Mouse (Mus musculus): ENCODE data around the gene Shisa7.
A peak's percentile ranks its signal among the peaks of the same experiment; 100 is the strongest.
"Not testable (repeated sequence)": the region's sequence is repeated elsewhere in the genome, so short reads cannot be mapped to it uniquely, and the experiment has no call there.

Gene Shisa7

DNA sequence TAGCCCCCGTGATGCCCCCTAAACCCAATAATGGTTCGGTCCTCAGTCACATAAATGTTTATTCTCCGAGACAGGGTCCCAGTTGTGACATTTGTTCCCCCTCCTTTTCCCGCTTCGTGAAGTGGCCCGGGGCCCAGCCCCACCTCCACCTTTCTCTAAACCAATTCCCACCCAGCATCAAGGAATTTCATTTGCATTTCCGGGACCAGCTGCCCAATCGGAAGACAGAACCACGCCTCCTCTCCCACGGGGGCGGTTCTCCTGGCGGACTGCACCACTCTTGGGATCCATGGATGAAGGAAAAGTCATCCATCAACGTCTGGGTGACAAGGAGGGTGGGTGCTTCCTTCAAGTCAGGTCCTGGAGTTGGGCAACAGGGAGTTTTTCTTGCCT lies 417 bp upstream of the Shisa7 start:
- DNase-seq (ENCODE audit: low spot score) = no peak

DNA sequence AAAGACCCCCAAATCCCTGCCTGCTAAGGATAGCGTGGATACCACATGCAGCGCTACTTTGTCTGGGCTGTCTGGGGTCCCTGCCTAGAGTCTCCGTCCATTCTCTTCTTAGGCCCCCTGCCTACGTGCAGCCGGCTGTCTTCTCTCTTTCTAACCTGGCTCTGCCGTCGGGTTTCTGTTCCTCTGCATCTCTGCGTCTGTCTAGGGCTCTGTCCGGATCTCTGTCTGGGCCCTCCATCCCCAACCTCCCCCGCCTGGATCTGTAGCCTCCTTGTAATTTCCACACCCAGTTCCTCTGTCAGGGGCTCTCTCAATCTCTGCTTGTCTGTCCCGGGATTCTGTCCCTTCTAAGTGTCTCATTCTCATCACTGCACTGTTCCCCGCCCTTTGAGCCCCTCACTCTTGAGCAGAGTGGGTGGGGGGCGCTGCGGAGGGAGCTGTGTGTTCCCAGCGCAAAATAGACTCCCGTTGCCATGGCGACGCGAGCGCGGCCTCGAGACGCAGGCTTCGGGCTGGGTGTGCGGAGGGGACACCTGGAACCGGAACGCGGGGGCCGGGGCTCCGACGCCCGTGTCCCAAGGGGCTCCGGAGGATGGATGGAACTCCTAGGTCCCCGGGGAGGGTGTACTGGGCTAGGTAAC lies 772 bp downstream of the Shisa7 start:
- no peak for DNase-seq (ENCODE audit: low spot score)

DNA sequence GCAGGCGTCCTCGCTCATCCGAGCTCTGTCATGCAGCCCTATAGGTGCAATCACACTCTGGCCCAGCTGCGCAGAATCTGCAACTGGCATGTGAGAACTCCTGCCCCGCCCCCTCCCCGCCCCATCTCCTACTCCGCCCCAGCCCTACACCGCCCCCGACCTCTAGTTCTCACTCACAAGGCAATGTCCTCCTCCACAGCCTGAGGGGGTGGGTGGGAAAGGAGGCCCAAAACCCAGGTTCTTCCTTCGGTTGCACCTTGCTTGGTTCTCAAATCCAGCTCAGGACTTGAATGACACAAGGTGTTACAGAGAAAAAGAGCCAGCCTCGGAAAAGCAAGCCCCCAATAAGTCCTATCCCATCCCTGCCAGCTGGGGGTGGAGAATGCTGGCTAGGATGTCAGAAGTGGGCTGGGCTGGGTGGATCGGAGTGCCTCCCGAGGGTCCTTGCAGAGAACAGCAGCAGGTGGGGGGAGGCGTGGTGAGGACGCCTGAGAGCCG lies 1.8 kb downstream of the Shisa7 start:
- no peak for DNase-seq (ENCODE audit: low spot score)

DNA sequence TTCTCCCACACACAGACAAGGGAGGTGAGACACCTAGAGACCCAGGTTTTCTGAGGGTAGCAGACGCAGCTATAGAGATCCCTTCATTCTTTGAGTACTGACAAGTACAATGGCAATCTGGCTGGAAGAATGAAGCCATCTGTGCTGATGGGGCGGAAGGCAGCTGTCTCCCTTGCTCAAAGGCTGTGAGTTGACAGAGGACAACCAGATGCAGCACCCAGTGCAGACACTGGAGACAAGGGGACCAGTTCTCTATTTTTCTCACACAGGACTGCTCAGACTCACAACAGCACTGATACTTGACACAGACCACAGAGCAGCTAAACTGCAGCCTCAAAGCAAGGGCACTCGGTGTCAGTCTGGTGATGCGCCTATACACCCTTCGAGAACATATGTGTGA lies 2.4 kb downstream of the Shisa7 start:
- no peak for DNase-seq (ENCODE audit: low spot score)

DNA sequence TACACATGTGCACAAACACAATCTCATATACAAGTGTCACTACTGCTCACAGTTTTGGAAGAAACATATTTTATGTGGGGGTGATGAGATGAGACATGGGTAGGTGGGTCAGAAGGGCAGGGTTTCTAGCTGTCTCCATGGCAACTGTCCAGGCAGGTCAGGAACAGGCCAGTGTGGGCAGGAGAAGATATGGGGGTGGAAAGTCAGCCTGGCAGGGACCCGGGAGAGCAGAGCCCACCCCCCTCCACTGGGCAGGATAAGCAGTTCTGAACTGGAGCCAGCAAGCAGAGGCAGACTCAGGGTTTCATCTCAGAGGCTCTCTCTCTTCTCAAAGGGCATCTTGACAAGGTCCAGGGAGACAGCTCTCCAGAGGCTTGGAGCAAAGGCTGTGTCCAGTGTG lies 6.9 kb downstream of the Shisa7 start:
- no peak for DNase-seq (ENCODE audit: low spot score)

DNA sequence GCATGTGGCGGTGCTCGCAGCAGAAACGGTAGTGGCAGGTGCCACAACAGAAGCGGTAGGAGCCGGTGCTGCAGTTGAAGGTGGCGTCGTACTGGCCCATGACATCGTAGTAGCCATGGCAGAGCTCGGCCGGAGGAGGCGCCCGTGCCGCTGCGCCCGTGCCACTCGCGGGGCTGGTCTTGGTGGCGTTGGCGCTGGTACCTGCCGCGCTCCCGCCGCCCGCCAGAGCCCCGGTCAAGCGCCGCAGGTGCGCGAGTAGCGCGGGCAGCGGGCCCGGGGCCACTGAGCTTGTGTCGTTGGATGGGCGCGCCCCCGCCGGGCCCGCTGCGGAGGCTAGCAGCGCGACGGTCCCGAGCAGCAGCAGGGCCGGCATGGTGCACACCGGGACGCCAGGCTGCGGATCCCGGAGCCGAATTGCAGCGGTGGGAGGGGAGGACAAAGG lies 8.1 kb downstream of the Shisa7 start:
- DNase-seq (ENCODE audit: low spot score) = peak; percentile 82

DNA sequence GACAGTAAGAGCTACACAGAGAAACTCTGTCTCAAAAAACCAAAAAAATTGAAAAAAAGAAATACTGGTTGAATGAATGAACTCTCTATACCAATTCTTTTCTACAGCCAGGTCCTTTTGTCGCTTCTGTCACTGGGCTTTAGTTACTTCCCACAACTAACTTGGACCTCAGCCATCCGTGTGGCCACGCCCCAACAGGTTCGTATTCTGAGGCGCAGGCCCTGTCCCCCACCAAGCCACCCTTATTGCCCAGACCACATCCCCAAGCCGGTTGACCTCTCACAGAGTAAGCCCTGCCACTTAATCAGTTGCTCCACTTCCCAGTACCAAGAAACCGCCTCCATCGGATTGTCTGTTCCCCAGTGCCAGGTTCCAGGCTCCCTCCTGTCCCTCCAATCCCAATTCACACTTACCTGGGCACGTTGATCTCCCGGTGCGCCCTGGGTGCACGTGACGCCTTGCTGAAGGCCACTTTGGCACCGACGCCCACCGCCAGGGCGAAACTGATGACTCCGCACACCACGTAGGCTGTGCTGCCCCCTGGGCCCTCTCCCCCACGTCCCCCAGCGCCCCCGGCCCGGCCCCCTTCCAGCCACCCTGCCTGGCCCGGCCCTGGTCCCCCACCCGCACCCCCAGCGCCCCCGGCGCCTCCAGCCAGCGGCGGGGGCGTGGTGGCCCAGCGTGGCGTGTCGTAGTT lies 8.7 kb downstream of the Shisa7 start:
- no peak for DNase-seq (ENCODE audit: low spot score)

DNA sequence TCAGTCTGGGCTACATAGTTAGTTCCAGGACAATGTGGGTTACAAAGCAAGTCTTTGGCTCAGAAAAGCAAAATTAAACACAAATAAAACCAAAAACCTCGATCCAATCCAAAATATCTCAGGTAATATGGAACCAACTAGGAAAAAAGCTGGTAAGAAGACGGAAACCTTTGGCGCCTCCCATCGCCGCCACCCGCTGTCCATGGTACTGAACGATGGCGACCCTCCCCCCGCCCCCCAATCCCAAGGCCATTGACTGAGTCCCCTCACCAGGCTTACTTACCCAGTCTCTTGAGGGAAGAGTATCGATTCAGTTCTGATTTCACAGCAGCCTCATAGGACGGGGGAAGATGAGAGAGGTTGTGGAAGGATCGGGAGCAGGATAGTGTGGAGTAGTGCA lies 14.0 kb downstream of the Shisa7 start:
- no peak for DNase-seq (ENCODE audit: low spot score)

DNA sequence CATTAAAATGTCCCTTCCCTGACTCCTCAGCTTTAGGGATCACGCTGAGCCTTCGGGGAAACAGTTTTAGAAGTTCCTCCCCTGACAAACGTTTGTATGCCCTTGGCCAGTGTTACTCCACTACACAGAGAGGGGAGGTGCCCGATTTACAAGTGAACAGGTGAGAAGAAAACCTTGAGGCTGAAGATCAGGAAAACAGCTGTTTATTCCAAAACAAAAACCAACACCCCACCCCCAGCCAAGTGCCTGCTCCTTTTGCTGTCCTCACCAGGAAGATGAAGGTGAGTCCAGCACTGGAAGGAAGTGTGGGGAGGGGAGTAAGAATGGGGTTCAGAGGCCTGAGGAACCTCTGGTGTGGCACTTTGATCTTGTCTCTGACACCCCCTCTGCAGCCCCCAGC lies 19.1 kb downstream of the Shisa7 start:
- DNase-seq (ENCODE audit: low spot score) = no peak

DNA sequence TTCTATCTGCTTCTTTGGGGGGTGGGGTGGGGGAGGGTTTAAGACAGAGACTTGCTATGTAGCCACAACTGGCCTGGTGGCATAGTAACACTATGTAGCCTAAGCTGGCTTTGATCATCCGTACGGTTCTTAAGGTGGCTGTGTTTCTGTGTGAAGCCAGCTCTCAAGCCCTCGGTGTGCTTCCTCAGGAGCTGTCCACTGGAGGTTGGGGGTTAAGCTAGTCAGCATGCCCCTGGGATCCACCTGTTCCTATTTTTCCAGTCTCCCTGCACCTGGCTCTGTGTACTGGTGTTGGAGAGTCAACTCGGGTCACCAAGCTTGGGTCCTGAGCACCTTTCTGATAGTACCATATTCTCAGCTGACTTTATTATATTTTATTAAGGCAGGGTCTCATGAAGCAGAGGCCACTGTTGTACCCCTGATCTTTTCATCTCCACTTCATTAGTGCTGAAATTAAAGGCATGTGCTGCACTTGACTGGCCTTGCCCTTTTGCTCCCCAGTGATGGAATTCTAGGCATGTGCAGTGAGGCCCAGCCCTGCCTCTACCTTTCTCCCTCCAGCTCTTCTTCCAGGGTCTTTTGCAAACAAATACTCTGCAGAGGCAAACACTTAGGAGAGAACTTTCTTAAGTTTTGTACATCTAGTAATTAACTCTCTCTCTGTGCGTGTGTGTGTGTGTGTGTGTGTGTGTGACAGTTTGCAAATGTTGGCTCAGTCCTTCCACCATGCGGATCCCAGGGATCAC lies 22.2 kb downstream of the Shisa7 start:
- DNase-seq (ENCODE audit: low spot score) = no peak

DNA sequence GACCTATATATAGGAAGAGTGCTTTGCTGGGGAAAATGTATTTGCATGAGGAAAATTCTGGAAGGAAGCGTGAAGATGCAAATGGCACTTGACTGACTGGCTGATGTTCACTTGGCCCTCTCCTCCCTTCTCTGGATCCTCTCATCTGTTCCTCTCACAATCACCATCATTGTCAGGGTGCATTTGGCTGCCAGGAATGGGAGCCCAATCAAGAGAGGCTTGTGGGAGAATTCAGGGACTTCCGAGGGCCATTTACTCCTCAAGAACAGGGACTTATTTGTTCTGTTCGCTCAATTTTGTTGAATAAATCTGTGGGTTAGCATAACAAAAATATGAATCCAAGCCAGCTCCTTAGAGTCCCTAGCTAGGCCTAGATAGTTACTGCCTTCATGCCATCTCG lies 22.8 kb downstream of the Shisa7 start:
- no peak for DNase-seq (ENCODE audit: low spot score)

DNA sequence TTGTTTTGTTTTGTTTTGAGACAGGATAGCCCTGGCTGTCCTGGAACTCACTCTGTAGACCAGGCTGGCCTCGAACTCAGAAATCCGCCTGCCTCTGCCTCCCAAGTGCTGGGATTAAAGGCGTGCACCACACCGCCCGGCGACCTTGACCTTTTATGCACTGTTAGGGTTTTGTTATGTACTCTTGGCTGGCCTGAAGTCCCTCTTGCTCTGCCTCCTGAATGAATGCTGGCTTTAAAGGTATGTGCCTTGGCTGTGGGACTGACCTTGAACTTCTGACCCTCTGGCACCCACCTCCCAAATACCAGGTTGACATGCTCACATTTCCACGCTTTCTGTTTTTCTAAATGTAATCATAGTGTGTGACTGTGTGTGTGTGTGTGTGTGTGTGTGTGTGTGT lies 23.6 kb downstream of the Shisa7 start:
- not testable (repeated sequence) for DNase-seq (ENCODE audit: low spot score)

DNA sequence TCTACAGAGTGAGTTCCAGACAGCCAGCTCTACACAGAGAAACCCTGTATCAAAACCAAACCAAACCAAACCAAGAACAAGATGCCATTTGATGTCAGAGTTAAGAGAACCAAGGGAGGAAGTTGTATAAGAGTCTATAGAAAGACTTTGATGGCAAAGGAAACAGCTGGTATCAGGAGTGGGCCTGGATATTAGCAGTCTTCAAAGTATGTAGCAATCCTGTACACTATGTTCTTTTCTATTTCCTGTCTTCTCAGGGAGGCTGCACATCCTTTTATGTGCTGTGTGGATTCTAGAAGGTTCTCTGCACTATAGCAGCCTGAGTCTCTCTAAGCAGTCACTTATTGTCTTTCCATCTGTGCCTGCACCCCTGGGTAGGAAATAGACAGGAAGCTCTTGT lies 27.9 kb downstream of the Shisa7 start:
- peak; percentile 37 for DNase-seq (ENCODE audit: low spot score)

DNA sequence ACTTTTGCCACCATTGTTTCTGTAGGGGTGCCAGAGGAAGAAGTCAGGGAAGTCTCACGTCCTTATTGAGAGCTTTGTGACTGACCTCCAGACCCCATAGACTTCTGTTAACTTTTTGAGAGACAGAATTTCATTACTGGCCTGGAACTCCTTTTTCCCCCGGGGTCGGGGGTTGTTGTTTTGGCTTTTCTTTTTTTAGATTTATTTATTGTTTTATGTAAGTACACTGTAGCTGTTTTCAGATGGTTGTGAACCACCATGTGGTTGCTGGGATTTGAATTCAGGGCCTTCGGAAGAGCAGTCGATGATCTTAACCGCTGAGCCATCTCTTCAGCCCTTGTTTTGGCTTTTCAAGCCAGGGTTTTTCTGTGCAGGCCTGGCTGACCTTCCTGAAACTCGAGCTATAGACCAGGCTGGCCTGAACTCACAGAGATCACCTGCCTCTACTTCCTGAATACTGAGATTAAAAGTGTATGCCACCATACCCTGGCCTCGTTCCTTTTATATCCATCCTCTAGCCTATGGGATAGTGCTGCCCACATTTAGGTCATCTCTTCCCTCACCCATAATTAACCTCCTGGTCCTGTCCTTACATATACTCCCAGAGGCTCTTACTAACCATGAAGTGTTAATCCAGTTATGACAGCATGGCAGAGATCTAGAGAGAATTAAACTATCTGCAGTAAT lies 31.2 kb downstream of the Shisa7 start:
- no peak for DNase-seq (ENCODE audit: low spot score)

DNA sequence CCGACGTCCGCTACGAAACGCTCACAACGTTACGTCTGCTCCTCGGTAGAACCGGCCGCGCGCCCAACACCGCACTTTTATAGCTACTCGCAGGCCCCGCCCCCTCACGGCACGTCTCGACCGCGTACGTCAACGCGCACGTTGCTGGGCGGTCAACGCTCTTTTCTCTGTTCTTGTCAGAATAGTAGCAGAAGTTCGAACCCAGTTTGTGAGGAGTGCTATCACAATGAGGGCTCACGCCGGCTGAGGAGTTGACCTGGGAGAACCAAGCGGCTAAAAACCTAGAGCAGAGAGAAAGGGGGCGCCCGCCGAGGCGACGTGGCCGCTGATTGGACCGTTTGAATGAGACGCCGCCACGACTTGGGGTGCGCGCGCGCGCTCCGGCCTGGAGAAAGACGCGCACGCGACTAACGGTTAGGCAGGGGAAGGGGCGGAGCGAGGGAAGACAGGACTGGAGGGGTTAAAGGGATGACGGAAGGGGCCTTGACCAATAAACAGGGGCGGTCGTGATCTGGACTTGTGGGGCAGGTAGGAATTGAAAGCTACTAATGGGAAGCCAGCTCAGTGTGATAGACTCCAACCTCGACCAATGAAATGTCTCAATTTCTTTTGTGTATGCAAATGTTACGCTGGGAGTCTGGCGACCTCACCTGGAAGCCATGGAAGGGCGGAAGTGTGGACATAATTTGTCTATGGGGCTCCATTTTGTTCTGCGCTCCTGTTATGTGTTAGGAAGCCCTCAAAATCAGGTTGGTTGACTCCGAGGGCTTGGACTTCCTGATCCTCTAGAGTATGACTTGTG lies 32.0 kb downstream of the Shisa7 start, which contains the start of gene Ube2s:
TSS of gene Ube2s (minus strand) at position 288 of the 802 bp plus-strand sequence.
- peak; percentile 99 for DNase-seq (ENCODE audit: low spot score)

DNA sequence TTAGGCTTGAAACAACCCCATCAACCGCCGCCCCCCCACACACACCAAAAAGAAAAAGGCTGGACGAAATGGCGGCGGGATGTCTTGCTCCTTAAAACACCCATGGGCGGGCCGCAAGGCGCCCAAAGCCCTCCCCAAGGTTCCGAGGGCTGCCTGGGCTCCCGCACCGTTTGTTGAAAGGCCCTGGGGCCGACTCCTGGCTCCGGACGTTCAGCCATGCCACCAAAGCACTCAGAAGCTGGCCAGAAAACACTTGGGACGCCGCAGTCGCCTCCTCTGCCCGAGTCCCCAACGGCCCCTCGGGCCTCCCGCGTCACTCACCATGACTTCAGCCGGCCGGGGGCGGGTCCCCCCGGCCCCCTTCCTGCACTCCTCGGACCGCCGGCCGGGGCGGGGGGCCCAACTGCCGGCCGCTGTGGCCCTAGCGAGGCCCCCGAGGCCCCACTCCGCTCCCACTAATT lies 32.6 kb downstream of the Shisa7 start:
- DNase-seq (ENCODE audit: low spot score) = peak; percentile 34

DNA sequence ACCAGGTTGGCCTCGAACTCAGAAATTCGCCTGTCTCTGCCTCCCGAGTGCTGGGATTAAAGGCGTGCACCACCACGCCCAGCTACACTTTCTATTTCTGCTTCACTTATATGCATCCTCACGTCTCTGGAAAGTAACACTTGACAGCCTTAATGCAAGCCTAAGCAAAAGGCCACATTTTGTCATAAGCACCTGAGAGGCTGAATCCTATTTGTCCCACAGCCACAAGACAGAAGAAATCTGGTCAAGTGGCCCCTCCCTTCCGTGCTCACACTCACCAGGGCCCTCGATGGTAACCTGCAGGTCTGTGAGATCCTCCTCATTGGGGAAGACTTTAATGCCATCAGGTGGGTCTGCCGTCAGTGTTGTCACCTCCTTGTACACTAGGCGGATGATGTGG lies 33.4 kb downstream of the Shisa7 start:
- not testable (repeated sequence) for DNase-seq (ENCODE audit: low spot score)

DNA sequence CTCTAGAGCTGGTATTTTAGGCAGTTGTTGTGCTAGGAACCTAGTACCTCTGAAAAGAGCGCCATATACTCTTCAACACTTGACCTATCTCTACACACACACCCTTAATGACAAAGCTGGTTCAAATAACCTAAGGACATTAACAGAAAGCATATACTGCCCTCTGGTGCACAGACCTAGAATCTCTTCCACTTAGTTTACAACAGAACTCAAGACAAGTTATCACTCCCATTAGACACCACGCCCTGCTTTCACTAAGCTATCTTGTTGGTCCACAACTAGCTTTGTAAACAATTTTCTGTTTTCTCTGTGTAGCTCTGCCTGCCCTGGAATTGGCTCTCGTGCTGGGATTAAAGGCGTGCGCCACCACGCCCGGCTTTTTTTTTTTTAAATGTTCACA lies 37.8 kb downstream of the Shisa7 start:
- peak; percentile 47 for DNase-seq (ENCODE audit: low spot score)

DNA sequence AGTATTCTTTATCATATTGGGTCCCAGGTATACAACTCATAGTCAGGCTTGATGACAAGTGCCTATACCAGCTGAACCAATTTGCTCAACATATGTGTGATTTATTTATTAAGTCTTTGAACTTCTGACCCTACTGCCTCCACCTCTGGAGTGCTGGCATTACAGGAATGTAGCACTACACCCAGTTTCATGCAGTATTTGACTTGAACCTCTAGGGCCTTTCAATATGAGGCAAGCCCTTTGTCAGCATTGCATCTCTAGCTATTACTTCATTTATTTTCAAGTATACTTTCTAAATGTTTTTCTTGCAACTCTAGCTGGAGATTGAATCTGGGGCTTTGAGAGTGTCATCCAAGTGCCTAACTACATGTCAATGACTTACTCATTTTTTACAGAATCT lies 42.2 kb downstream of the Shisa7 start:
- no peak for DNase-seq (ENCODE audit: low spot score)

DNA sequence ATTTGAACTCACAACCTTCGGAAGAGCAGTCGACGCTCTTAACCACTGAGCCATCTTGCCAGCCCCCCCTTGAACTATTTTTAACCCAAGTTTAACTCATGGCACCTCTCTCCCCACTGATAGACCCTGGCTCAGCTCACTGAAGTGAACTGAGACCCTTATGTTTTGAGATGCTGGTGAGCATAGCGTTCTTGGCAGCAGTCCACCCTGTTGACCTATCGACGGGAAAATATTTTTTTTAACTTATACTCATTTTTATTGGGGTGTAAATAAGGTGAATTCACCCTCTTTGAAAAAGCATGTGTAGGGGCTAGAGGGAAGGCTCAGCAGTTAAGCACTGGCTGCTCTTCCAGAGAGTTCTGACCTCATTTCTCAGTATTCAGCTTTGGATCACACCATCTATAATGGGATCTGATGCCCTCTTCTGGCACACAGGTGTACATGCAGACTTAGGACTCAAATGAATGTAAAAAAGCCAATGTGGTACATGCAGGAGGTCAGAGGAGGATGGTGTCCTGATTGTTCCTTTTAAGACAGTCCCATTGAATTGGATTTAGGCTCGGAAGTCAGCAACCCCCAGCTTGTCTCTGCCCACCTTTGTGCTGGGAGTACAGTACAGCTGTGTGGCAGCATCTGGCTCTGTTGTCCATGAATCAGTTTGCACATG lies 48.6 kb downstream of the Shisa7 start:
- peak; percentile 55 for DNase-seq (ENCODE audit: low spot score)

DNA sequence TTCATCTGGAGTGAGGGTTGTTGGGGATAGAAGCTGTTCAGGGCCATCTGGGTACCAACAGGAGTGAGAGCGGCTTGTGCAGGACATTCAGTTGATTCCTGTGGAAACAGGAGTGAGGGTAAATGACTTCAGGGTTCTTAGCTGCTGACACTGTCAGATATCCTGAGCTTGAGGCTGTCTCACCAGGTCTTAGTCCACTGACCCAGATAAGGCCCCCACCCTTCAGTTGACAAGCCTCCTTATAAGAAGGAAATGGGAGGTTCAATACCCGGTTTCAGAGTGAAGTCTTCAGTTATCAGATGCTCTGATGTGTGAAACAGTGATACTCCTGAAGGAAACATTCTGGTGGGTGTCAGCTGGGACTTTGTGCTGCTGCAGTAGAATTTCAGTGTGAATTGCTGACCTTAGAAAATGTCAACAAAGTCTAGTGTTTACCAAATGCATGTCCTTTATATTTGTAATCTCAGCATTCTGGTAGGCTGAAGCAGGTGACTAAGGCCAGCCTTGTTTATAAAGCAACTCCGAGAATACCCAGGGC lies 49.8 kb downstream of the Shisa7 start:
- DNase-seq (ENCODE audit: low spot score) = no peak
